Mouse (Mus musculus) liver, embryonic 14.5 days (tissue): ENCODE results near the gene Lats1.

Experiments used
- CTCF ChIP-seq: IDR thresholded peaks from 2 replicates; pipeline ENCODE4 v1.5.1; 2016; ENCODE audit warnings: antibody characterized with exemption, low read depth, control low read depth
- EP300 ChIP-seq: IDR thresholded peaks from 2 replicates; pipeline ENCODE4 v1.6.1; 2016; ENCODE audit warnings: antibody characterized with exemption, low read depth

DNA sequence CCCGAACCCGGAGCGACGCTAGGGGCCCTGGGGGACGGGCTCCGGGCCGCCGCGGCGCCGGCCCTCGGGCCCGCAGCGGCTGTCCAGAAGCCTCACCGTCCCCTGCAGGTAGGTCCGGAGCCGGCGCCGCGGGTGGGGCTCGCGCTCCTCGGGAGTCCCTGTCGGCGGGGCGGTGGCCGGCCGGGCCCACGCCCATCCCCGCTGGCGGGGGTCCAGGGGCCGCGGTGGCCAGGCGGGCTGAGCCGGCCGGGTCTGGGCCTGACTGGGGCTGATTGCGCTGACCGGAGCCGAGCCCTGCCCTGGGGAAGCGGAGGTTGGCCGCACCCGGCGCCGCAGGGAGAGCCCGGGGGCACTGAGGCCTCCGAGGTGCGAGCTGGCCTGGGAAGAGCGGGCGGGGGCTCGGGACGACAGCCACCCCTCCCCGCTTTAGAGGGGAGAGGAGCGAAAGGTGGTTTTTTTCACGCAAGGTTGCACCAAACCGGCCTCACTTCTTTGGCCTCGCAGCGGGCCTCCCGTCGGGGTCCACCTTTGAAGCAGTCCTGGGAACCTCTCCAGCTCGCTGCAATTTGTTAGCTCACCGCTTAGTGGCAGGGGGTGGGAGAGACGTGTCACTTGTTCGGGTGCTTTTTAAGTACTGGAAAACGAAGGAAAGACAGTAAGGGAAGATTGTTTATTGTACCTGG lies 470 bp downstream of the Lats1 start:
- TF ChIP-seq EP300 (no peak), CTCF (peak; percentile 58)
